Mouse (Mus musculus) testis, adult 2 months (tissue): ENCODE data around the gene Sbk1.
"Not testable (repeated sequence)": the region's sequence is repeated elsewhere in the genome, so short reads cannot be mapped to it uniquely, and the experiment has no call there.

Experiments used
- CTCF ChIP-seq: fragments of 200-500 bp; IDR thresholded peaks from 2 replicates; pipeline ENCODE4 v1.5.1; 2012; ENCODE audit warnings: low read depth, mild to moderate bottlenecking, inconsistent platforms, low read length, moderate library complexity; ENCODE audit not compliant: control insufficient read depth, insufficient read depth, insufficient replicate concordance
- POLR2A ChIP-seq: fragments of 200-500 bp; IDR thresholded peaks from 2 replicates; pipeline ENCODE4 v1.6.1; 2012; ENCODE audit warnings: low read depth, mild to moderate bottlenecking, inconsistent platforms, low read length, moderate library complexity; ENCODE audit not compliant: control insufficient read depth

DNA sequence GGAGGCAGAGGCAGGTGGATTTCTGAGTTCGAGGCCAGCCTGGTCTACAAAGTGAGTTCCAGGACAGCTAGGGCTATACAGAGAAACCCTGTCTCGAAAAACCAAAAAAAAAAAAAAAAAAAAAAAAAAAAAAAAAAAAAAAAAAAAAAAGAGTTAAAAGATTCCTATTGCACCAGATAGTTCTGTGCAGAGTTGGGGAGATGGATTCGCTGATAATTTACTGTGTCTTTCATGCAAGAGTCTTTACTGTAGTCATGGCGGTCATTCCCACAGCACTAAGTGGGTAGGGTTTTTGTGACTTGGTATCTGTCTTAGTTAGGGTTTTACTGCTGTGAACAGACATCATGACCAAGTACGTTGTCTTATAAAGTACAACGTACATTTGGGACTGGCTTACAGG is 56.4 kb downstream of the Sbk1 start:
- not testable (repeated sequence) for TF ChIP-seq CTCF, POLR2A
